Comparison of ENCODE assay signal across 12 mouse cellular contexts in genomic region chr5:144360346-144360745, GRCm38 (mm10). TPM values are rescaled to one million over a fixed set of nuclear protein-coding genes. Genes with fewer than 3 reads are reported as not detected.
DNase-seq lines count a peak whose midpoint lies in the region; TF ChIP-seq lines count a peak whose summit lies in the region.
"Had no signal": no experiment of that assay in that cellular context is flagged by ENCODE, and none has a peak within 500 bp of the region (broad histone marks: within the 10 kb centered on the region; RNA-seq: fewer than 3 reads in every experiment).

No protein-coding gene starts in this region.

- peak; percentile 27 for DNase-seq in adrenal gland, postnatal 10 days
- DNase-seq in adrenal gland, postnatal 4 days (ENCODE audit: low spot score in 2 of 2): no peak
- peak; percentile 22 for DNase-seq in lung, postnatal 10 days
- DNase-seq in lung, postnatal 14 days: no peak
- peak; percentile 92 for DNase-seq in kidney, adult 2 months
- DNase-seq in mesoderm, embryonic 11.5 days (ENCODE audit: low read depth, low spot score): peak; percentile 34
- no peak for DNase-seq in thymus, postnatal 25 days
- DNase-seq in left cerebral cortex, adult 11 months (ENCODE audit: low spot score): no peak
- DNase-seq: cerebellum, adult 11-12 months had no signal

- H3K27me3 ChIP-seq in kidney, adult 2 months (replicated peaks; ENCODE audit: control insufficient read depth, insufficient read depth, low read length): no peaks in the 10 kb centered on the region

- 19% methylated on average over 6 of the region's 6 CpGs for WGBS in kidney, adult 2 months

- peak overlapping the region; percentile 74 for H3K27ac ChIP-seq in kidney, adult 2 months (ENCODE audit: insufficient read depth, low read depth, low read length)

- no peak for TF ChIP-seq POLR2A in kidney, adult 2 months (IDR thresholded peaks at IDR 0.05; ENCODE audit: low read depth, low read length)

- no peaks in the 10 kb centered on the region for H3K36me3 ChIP-seq in kidney, adult 2 months (ENCODE audit: control insufficient read depth, insufficient read depth, low read length)

- H3K4me1 ChIP-seq in kidney, adult 2 months (ENCODE audit: control insufficient read depth, insufficient read depth, low read length): peaks cover 13% of the 10 kb centered on the region

- TF ChIP-seq CTCF in kidney, adult 2 months (conservative IDR thresholded peaks at IDR 0.05; ENCODE audit: insufficient read depth, insufficient read length, low read depth, low read length): no peak

- H3K4me3 ChIP-seq in kidney, adult 2 months (ENCODE audit: insufficient read depth, low read depth, low read length): no peak overlapping the region
- H3K4me3 ChIP-seq: megakaryocyte, embryonic 14.5 days; myocyte had no signal

RNA-seq across cellular contexts. Expression of gene Baiap2l1, which starts 2.4 kb away (rescaled TPM):
- 1 to 10 TPM; 3.7 to 6.8 TPM for total RNA-seq in adrenal gland, postnatal 10 days (2021)
- total RNA-seq in adrenal gland, postnatal 4 days (2021): 1 to 10 TPM; 6.3 to 8.0 TPM
- polyA plus RNA-seq in kidney, adult 2 months (2012; rRNA removed): 10.7 and 10.8 TPM in 2 replicates
- total RNA-seq: hematopoietic stem cell, adult 5-6 weeks had no signal

Comparison
In these comparisons a context has a peak if more than half of its experiments do, and no peak if none do; other contexts are left out.
1. DNase-seq: peak in adrenal gland, postnatal 10 days (single experiment), lung, postnatal 10 days (single experiment), kidney, adult 2 months (single experiment) and mesoderm, embryonic 11.5 days (single experiment); none in adrenal gland, postnatal 4 days (0 of 2), lung, postnatal 14 days (single experiment), thymus, postnatal 25 days (single experiment) and left cerebral cortex, adult 11 months (single experiment).